Mouse (Mus musculus) central nervous system, embryonic 14 days (tissue): ENCODE data around the gene Helt. TPM values are rescaled to one million over a fixed set of nuclear protein-coding genes. Genes with fewer than 3 reads are reported as not detected.

Experiments used
- polyA plus RNA-seq: library from polyadenylated mRNA; depleted of rRNA; stranded (reverse); fragments of >200 nt; gene quantifications from 2 replicates; pipeline ENCODE4 v1.2.3, GENCODE M21; 2012; rRNA removed

Helt gene
- 5.3 and 5.5 TPM in 2 replicates for polyA plus RNA-seq

DNA sequence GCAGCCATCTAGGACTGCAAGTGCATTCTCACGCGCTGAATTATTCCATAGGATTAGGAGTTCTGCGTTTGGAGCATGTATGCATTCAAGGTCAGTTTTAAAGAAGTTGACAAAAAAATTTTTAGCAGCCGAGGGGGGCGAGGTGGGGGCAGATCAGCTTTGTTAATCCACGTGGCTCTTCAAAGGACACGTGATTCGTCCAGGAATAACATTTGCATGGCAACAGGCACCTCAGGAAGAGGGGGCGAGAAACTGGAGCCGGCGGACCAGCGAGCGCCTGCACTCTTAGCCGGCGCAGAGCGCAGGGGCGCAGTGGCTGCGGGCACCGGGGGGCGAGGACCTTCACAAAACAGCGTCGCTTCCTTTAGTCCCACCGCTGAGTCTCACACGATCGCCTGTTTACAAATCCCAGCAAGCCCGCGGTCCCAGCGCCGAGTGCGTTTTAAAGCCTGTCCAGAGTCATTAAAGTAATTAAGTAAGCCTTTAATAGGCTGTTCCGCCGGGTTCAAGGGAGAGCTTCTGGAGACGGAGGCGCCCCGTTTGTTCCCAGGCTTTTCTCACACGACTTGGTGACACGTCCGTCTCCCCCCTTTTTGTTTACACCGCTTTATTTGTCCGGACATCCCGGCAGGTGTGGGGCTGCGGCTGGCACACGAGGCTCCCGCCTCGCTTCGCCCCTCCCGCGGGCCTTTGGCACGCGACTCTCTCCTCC is at the start of gene Helt:
Helt (minus strand) TSS at position 491 of the 712 bp plus-strand sequence.

Other genes starting within 250 kb of the Helt start
- gene Cfap97, start 142.9 kb downstream of the Helt start, polyA plus RNA-seq, result 11.3 and 13.9 TPM in 2 replicates
- 14.0 and 15.1 TPM in 2 replicates for gene Snx25, start 142.5 kb downstream of the Helt start, polyA plus RNA-seq
- gene Slc25a4, start 83.4 kb downstream of the Helt start, polyA plus RNA-seq, result 513 and 545 TPM in 2 replicates
- 12.7 and 13.8 TPM in 2 replicates for gene Acsl1, start 176.4 kb upstream of the Helt start, polyA plus RNA-seq